Mouse (Mus musculus): ENCODE results near the gene Bmpr1b.

- TF ChIP-seq CTCF (IDR thresholded peaks at IDR 0.05; ENCODE audit: borderline replicate concordance, control insufficient read depth, extremely low read depth, insufficient read depth, low read length, poor library complexity): no peak
- no peak for TF ChIP-seq POLR2A (IDR thresholded peaks at IDR 0.05; ENCODE audit: control insufficient read depth, extremely low read depth, insufficient read depth, low read length, poor library complexity)
Measured at GRCm38 (mm10) chr3:142207488-142207887, 38.3 kb upstream of the Bmpr1b start.
